Mouse (Mus musculus) lung, adult 2 months (tissue): Measurements from ENCODE around the gene Soat2. TPM values are rescaled to one million over a fixed set of nuclear protein-coding genes. Genes with fewer than 3 reads are reported as not detected.
"Not testable (repeated sequence)": the region's sequence is repeated elsewhere in the genome, so short reads cannot be mapped to it uniquely, and the experiment has no call there.

Experiments
- DNase-seq: peaks from one replicate; pipeline ENCODE4 v3.0.0; 2022
- H3K4me1 ChIP-seq: fragments of 200-500 bp; 2 replicates; pipeline ENCODE4 v1.6.1; 2011; ENCODE audit warnings: low read length; ENCODE audit not compliant: control insufficient read depth, insufficient read depth
- H3K4me3 ChIP-seq: fragments of 200-500 bp; replicated peaks from 2 replicates; pipeline ENCODE3; 2011; ENCODE audit warnings: low read depth, mild to moderate bottlenecking, control low read depth, low read length; ENCODE audit errors: extremely low read depth
- CTCF ChIP-seq: fragments of 200-500 bp; IDR thresholded peaks from 2 replicates; pipeline ENCODE4 v1.5.1; 2011; ENCODE audit warnings: mild to moderate bottlenecking, low read length, control low read depth; ENCODE audit not compliant: insufficient read depth
- POLR2A ChIP-seq: fragments of 200-500 bp; IDR thresholded peaks from 2 replicates; pipeline ENCODE4 v1.6.1; 2011; ENCODE audit warnings: low read depth, mild to moderate bottlenecking, control low read depth, low read length, borderline replicate concordance; ENCODE audit errors: extremely low read depth
- WGBS: fragments of 180-500 bp; shearing (Covaris S2); methylation state at CpG from one replicate; pipeline ENCODE4 v1.1.7; 2018; 5-methylcytosine and 5-hydroxymethylcytosine counted together
- polyA plus RNA-seq: library from polyadenylated mRNA; depleted of rRNA; stranded (reverse); fragments of >200 nt; gene quantifications from 2 replicates; pipeline ENCODE4 v1.2.3, GENCODE M21; 2012

Soat2 gene
- polyA plus RNA-seq, 1 experiment, result 1.2 TPM

GRCm38 (mm10) chr15:102146882-102147281, 3.4 kb upstream of the Soat2 start:
- Histone ChIP-seq H3K4me3 (no peak overlapping the region), H3K4me1 (0 out of 2 replicates have a peak, but pooled peaks cover 5% of the 10 kb centered on the region)
- WGBS, result 3% methylated on average over 1 of the region's 1 CpGs
- no peak for TF ChIP-seq POLR2A
- TF ChIP-seq CTCF, result peak; percentile 39; the same call in 1 of the 2 replicates
- DNase-seq, result peak; percentile 46

- WGBS, result 65% methylated on average over 16 of the region's 16 CpGs
- H3K4me1 ChIP-seq, result 0 out of 2 replicates have a peak, but pooled peaks cover 3% of the 10 kb centered on the region
- DNase-seq, result no peak
- H3K4me3 ChIP-seq, result no peak overlapping the region
- TF ChIP-seq POLR2A, result no peak
- no peak for TF ChIP-seq CTCF
Observed at GRCm38 (mm10) chr15:102147674-102148402, 2.5 kb upstream of the Soat2 start.

- Histone ChIP-seq H3K4me1 (0 out of 2 replicates have a peak, but pooled peaks cover 3% of the 10 kb centered on the region), H3K4me3 (no peak overlapping the region)
- WGBS, result 82% methylated on average over 4 of the region's 4 CpGs
- no peak for DNase-seq
- TF ChIP-seq POLR2A, result no peak
- no peak for TF ChIP-seq CTCF
Observed at GRCm38 (mm10) chr15:102149561-102149960, 765 bp upstream of the Soat2 start.

- Histone ChIP-seq H3K4me1 (0 out of 2 replicates have a peak, but pooled peaks cover 3% of the 10 kb centered on the region), H3K4me3 (no peak overlapping the region)
- TF ChIP-seq POLR2A (no peak), CTCF (no peak)
- no peak for DNase-seq
- WGBS, result 59% methylated on average over 4 of the region's 4 CpGs
Observed at GRCm38 (mm10) chr15:102152646-102153045, 2.3 kb downstream of the Soat2 start.

GRCm38 (mm10) chr15:102155006-102155405, 4.7 kb downstream of the Soat2 start:
- 96% methylated on average over 6 of the region's 6 CpGs for WGBS
- not testable (repeated sequence) for H3K4me1 ChIP-seq, DNase-seq, H3K4me3 ChIP-seq

GRCm38 (mm10) chr15:102156836-102157235, 6.5 kb downstream of the Soat2 start:
- Histone ChIP-seq H3K4me1 (no peaks in the 10 kb centered on the region), H3K4me3 (no peak overlapping the region)
- no peak for DNase-seq
- WGBS, result 43% methylated on average over 20 of the region's 20 CpGs
- no peak for TF ChIP-seq CTCF
- TF ChIP-seq POLR2A, result no peak

GRCm38 (mm10) chr15:102160415-102161060, 10.2 kb downstream of the Soat2 start:
- WGBS, result 63% methylated on average over 27 of the region's 27 CpGs
- no peak for DNase-seq

GRCm38 (mm10) chr15:102163900-102164693, 13.8 kb downstream of the Soat2 start:
- WGBS, result 36% methylated on average over 3 of the region's 3 CpGs
- TF ChIP-seq POLR2A, result no peak
- no peak for TF ChIP-seq CTCF

More at GRCm38 (mm10) chr15:102160415-102161060, 10.2 kb downstream of the Soat2 start:
- no peaks in the 10 kb centered on the region for H3K4me1 ChIP-seq
- no peak for TF ChIP-seq POLR2A
- TF ChIP-seq CTCF, result no peak
- no peak overlapping the region for H3K4me3 ChIP-seq

GRCm38 (mm10) chr15:102165468-102166100, 15.3 kb downstream of the Soat2 start:
- H3K4me1 ChIP-seq, result no peaks in the 10 kb centered on the region
- no peak for DNase-seq
- 43% methylated on average over 6 of the region's 6 CpGs for WGBS
- TF ChIP-seq POLR2A (no peak), CTCF (no peak)
- no peak overlapping the region for H3K4me3 ChIP-seq

More at GRCm38 (mm10) chr15:102163900-102164693, 13.8 kb downstream of the Soat2 start:
- H3K4me3 ChIP-seq, result no peak overlapping the region
- DNase-seq, result no peak
- H3K4me1 ChIP-seq, result no peaks in the 10 kb centered on the region
